Mouse (Mus musculus): Measurements from ENCODE around the gene Copg1. TPM values are rescaled to one million over a fixed set of nuclear protein-coding genes. Genes with fewer than 3 reads are reported as not detected.

Gene Copg1
- total RNA-seq (2021): 100 to 1,000 TPM; 253 to 256 TPM
- long read RNA-seq, full-length matches to known transcripts: 434 of 533 reads
- long read RNA-seq, partial matches to known transcripts: 66 of 533 reads
- long read RNA-seq, other reads (novel, unspliced or antisense): 33 of 533 reads

- peak; percentile 99 to 100 for DNase-seq (ENCODE audit: low spot score in 2 of 2)
Measured at GRCm38 (mm10) chr6:87887594-87888233, at the start of gene Copg1. TSS of gene Copg1 (plus strand) at chr6:87887814.

GRCm38 (mm10) chr6:87838551-87839197, 48.9 kb upstream of the Copg1 start, which contains the start of gene Isy1:
TSS of gene Isy1 (minus strand) at chr6:87838798.
- peak; percentile 96 to 98 for DNase-seq (ENCODE audit: low spot score in 2 of 2)

- no peak for DNase-seq (ENCODE audit: low spot score in 2 of 2)
Measured at GRCm38 (mm10) chr6:87839797-87840341, 47.7 kb upstream of the Copg1 start.

- DNase-seq (ENCODE audit: low spot score in 2 of 2): no peak
Measured at GRCm38 (mm10) chr6:87841635-87842034, 46.0 kb upstream of the Copg1 start.

GRCm38 (mm10) chr6:87842254-87842653, 45.4 kb upstream of the Copg1 start:
- no peak for DNase-seq (ENCODE audit: low spot score in 2 of 2)

- no peak for DNase-seq (ENCODE audit: low spot score in 2 of 2)
Measured at GRCm38 (mm10) chr6:87845031-87845695, 42.5 kb upstream of the Copg1 start.

- DNase-seq (ENCODE audit: low spot score in 2 of 2): no peak
Measured at GRCm38 (mm10) chr6:87846813-87847212, 40.8 kb upstream of the Copg1 start.

- DNase-seq (ENCODE audit: low spot score in 2 of 2): no peak
Measured at GRCm38 (mm10) chr6:87849780-87850154, 37.8 kb upstream of the Copg1 start.

GRCm38 (mm10) chr6:87850155-87850899, 37.3 kb upstream of the Copg1 start:
- peak in 1 of 2 experiments; percentile 34 for DNase-seq (ENCODE audit: low spot score in 2 of 2)

GRCm38 (mm10) chr6:87850900-87851614, 36.6 kb upstream of the Copg1 start, which contains the start of gene Cnbp:
TSS of gene Cnbp (minus strand) at chr6:87851106.
- peak; percentile 96 to 98 for DNase-seq (ENCODE audit: low spot score in 2 of 2)

- no peak for DNase-seq (ENCODE audit: low spot score in 2 of 2)
Measured at GRCm38 (mm10) chr6:87851871-87852270, 35.7 kb upstream of the Copg1 start.

GRCm38 (mm10) chr6:87853446-87853845, 34.2 kb upstream of the Copg1 start:
- no peak for DNase-seq (ENCODE audit: low spot score in 2 of 2)

GRCm38 (mm10) chr6:87857071-87857470, 30.5 kb upstream of the Copg1 start:
- no peak for DNase-seq (ENCODE audit: low spot score in 2 of 2)

GRCm38 (mm10) chr6:87866211-87866610, 21.4 kb upstream of the Copg1 start:
- no peak for DNase-seq (ENCODE audit: low spot score in 2 of 2)

- DNase-seq (ENCODE audit: low spot score in 2 of 2): no peak
Measured at GRCm38 (mm10) chr6:87867256-87867655, 20.4 kb upstream of the Copg1 start.

- no peak for DNase-seq (ENCODE audit: low spot score in 2 of 2)
Measured at GRCm38 (mm10) chr6:87868871-87869506, 18.6 kb upstream of the Copg1 start.

- no peak for DNase-seq (ENCODE audit: low spot score in 2 of 2)
Measured at GRCm38 (mm10) chr6:87870440-87870839, 17.2 kb upstream of the Copg1 start.

GRCm38 (mm10) chr6:87871240-87871639, 16.4 kb upstream of the Copg1 start:
- no peak for DNase-seq (ENCODE audit: low spot score in 2 of 2)

- DNase-seq (ENCODE audit: low spot score in 2 of 2): no peak
Measured at GRCm38 (mm10) chr6:87873104-87873503, 14.5 kb upstream of the Copg1 start.

GRCm38 (mm10) chr6:87873963-87874362, 13.7 kb upstream of the Copg1 start:
- DNase-seq (ENCODE audit: low spot score in 2 of 2): no peak
